Mouse (Mus musculus) hematopoietic multipotent progenitor cell, adult 10-12 weeks (in vitro differentiated cells): ENCODE data around the gene Gm8890. TPM values are rescaled to one million over a fixed set of nuclear protein-coding genes. Genes with fewer than 3 reads are reported as not detected.

Source experiments
- polyA plus RNA-seq: library from polyadenylated mRNA; stranded (reverse); fragments of >175 nt; gene quantifications from 2 replicates; pipeline ENCODE4 v1.2.3, GENCODE M21; 2012; ENCODE audit warnings: low replicate concordance

The Gm8890 gene
- not detected in 2 replicates for polyA plus RNA-seq

DNA sequence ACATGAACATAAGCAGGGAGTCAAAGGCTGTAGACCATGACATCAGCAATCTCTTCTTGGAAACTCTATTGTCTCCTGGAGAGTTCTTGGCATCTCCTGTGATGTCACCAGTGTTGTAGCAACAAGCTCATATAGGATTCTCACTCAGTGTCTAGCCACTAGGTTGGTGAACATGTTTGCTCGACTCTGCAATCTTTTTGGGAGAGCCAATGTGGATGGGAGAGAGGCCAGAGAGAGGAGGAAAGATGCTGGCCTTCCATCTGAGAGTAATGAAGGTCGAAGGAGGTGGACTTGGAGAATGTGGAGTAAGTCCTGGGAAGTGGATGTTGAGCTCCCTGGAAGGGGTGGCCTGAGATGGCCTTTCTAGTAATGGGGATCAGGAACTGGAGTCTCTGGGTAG lies at the start of gene Gm8890:
TSS of gene Gm8890 (plus strand) at position 301 of the 400 bp plus-strand sequence.

Other genes starting within 250 kb of the Gm8890 start
- not detected in 2 replicates for gene Gm8879, start 128.4 kb upstream of the Gm8890 start, polyA plus RNA-seq
- gene Gm5861, start 73.0 kb upstream of the Gm8890 start, polyA plus RNA-seq, result not detected in 2 replicates
- not detected in 2 replicates for gene Speer1, start 85.5 kb downstream of the Gm8890 start, polyA plus RNA-seq
- not detected in 2 replicates for gene Gm8897, start 160.4 kb downstream of the Gm8890 start, polyA plus RNA-seq
- gene Gm8906, start 246.7 kb downstream of the Gm8890 start, polyA plus RNA-seq, result not detected in 2 replicates